Mouse (Mus musculus) CH12.LX (cell line): ENCODE measurements at regions not wholly inside any gene's neighbourhood (a gene's known extent, or its start where the extent isn't known, plus 50 kb on each side); places are given as distances from the start of the nearest gene placed in this dataset.

ENCODE experiments used
- DNase-seq: peaks from one replicate; pipeline ENCODE4 v3.0.0-alpha.2; 2013; ENCODE audit errors: extremely low read depth
- H3K27ac ChIP-seq: 2 replicates; pipeline ENCODE4 v1.5.1; 2012; ENCODE audit warnings: low read depth, mild to moderate bottlenecking, control low read depth, moderate library complexity; ENCODE audit not compliant: insufficient read depth
- H3K27me3 ChIP-seq: replicated peaks from 2 replicates; pipeline ENCODE3; 2012; ENCODE audit warnings: inconsistent platforms
- H3K36me3 ChIP-seq, 2 experiments: replicated peaks in 1 of 2; 2 replicates each; pipeline versions ENCODE3 to v1.6.1; 2012; ENCODE audit warnings: inconsistent platforms in 1 of 2, low read length in 1 of 2, mild to moderate bottlenecking in 1 of 2, mixed read lengths in 1 of 2, moderate library complexity in 1 of 2; ENCODE audit not compliant: control insufficient read depth in 1 of 2, insufficient read depth in 1 of 2
- H3K4me1 ChIP-seq, 2 experiments: 2 replicates each; pipeline ENCODE4 v1.6.1; 2012; ENCODE audit warnings: inconsistent platforms in 1 of 2, moderate library complexity in 1 of 2; ENCODE audit not compliant: insufficient read depth in 2 of 2, control insufficient read depth in 1 of 2
- H3K4me2 ChIP-seq: 2 replicates; pipeline ENCODE4 v1.6.1; 2012; ENCODE audit warnings: low read depth, mild to moderate bottlenecking, control low read depth; ENCODE audit not compliant: poor library complexity, insufficient read depth, severe bottlenecking
- H3K4me3 ChIP-seq, 3 experiments: fragments of 150-350 bp in 1 of 3; sonication (generic) in 1 of 3; replicated peaks in 1 of 3; 2 replicates each; pipeline versions ENCODE3 to v1.5.1; 2011 to 2012; ENCODE audit warnings: low read depth in 2 of 3, low read length in 2 of 3, mild to moderate bottlenecking in 2 of 3, moderate library complexity in 2 of 3, control low read depth in 1 of 3, improper control_type of control experiment in 1 of 3, inconsistent platforms in 1 of 3, mixed read lengths in 1 of 3; ENCODE audit not compliant: poor library complexity in 1 of 3
- H3K79me2 ChIP-seq: replicated peaks from 2 replicates; pipeline ENCODE4 v1.6.1; 2012; ENCODE audit warnings: mild to moderate bottlenecking, moderate library complexity; ENCODE audit not compliant: control insufficient read depth, poor library complexity, insufficient read depth, severe bottlenecking; ENCODE audit errors: extremely low read depth
- H3K9ac ChIP-seq: 2 replicates; pipeline ENCODE4 v1.6.1; 2012; ENCODE audit warnings: low read depth, mild to moderate bottlenecking, control low read depth, moderate library complexity; ENCODE audit not compliant: insufficient read depth
- H3K9me3 ChIP-seq: replicated peaks from 2 replicates; pipeline ENCODE3; 2012; ENCODE audit warnings: low read length, inconsistent platforms, mixed read lengths
- BHLHE40 ChIP-seq: IDR thresholded peaks from 2 replicates; pipeline ENCODE4 v1.6.1; 2011; ENCODE audit warnings: mild to moderate bottlenecking, low read depth, low read length, improper control_type of control experiment
- CHD1 ChIP-seq: IDR thresholded peaks from 2 replicates; pipeline ENCODE4 v1.6.1; 2012; ENCODE audit warnings: low read depth, low read length, improper control_type of control experiment, inconsistent platforms
- E2F4 ChIP-seq: IDR thresholded peaks from 2 replicates; pipeline ENCODE4 v1.6.1; 2011; ENCODE audit warnings: low read depth, low read length, improper control_type of control experiment; ENCODE audit not compliant: insufficient replicate concordance
- ELF1 ChIP-seq: IDR thresholded peaks from 2 replicates; pipeline ENCODE4 v1.6.1; 2014; ENCODE audit warnings: low read depth, mild to moderate bottlenecking, inconsistent platforms, low read length, improper control_type of control experiment
- EP300 ChIP-seq: IDR thresholded peaks from 2 replicates; pipeline ENCODE4 v1.6.1; 2011; ENCODE audit warnings: low read length, improper control_type of control experiment
- GABPA ChIP-seq: IDR thresholded peaks from 2 replicates; pipeline ENCODE4 v1.6.1; 2012; ENCODE audit warnings: low read depth, low read length, improper control_type of control experiment, inconsistent platforms; ENCODE audit not compliant: insufficient replicate concordance
- HCFC1 ChIP-seq: IDR thresholded peaks from 2 replicates; pipeline ENCODE4 v1.6.1; 2012; ENCODE audit warnings: low read depth, mild to moderate bottlenecking, inconsistent platforms, low read length, improper control_type of control experiment
- JUN ChIP-seq: IDR thresholded peaks from 2 replicates; pipeline ENCODE4 v1.6.1; 2011; ENCODE audit warnings: low read depth, mild to moderate bottlenecking, low read length, improper control_type of control experiment, moderate library complexity; ENCODE audit not compliant: insufficient read depth
- JUND ChIP-seq: conservative IDR thresholded peaks from 2 replicates; pipeline ENCODE4 v1.6.1; 2011; ENCODE audit warnings: low read depth, low read length, improper control_type of control experiment
- MAFK ChIP-seq: IDR thresholded peaks from 2 replicates; pipeline ENCODE4 v1.6.1; 2011; ENCODE audit warnings: low read length, improper control_type of control experiment; ENCODE audit not compliant: insufficient replicate concordance
- MAX ChIP-seq: IDR thresholded peaks from 2 replicates; pipeline ENCODE4 v1.6.1; 2011; ENCODE audit warnings: low read length, improper control_type of control experiment
- MEF2A ChIP-seq: IDR thresholded peaks from 2 replicates; pipeline ENCODE4 v1.6.1; 2014; ENCODE audit warnings: low read depth, mild to moderate bottlenecking, inconsistent platforms, low read length, improper control_type of control experiment, borderline replicate concordance
- MYC ChIP-seq: IDR thresholded peaks from 2 replicates; pipeline ENCODE4 v1.6.1; 2011; ENCODE audit warnings: low read depth, mild to moderate bottlenecking, improper control_type of control experiment, low read length
- NRF1 ChIP-seq: IDR thresholded peaks from 2 replicates; pipeline ENCODE4 v1.6.1; 2014; ENCODE audit warnings: low read depth, mild to moderate bottlenecking, inconsistent platforms, low read length, improper control_type of control experiment, moderate library complexity
- POLR2AphosphoS2 ChIP-seq: IDR thresholded peaks from 2 replicates; pipeline ENCODE4 v1.6.1; 2011; ENCODE audit warnings: low read depth, low read length, improper control_type of control experiment
- TCF12 ChIP-seq: IDR thresholded peaks from 2 replicates; pipeline ENCODE4 v1.6.1; 2014; ENCODE audit warnings: low read depth, mild to moderate bottlenecking, inconsistent platforms, low read length, improper control_type of control experiment
- UBTF ChIP-seq: IDR thresholded peaks from 2 replicates; pipeline ENCODE4 v1.6.1; 2012; ENCODE audit warnings: low read depth, mild to moderate bottlenecking, inconsistent platforms, low read length, improper control_type of control experiment, moderate library complexity
- USF1 ChIP-seq: IDR thresholded peaks from 2 replicates; pipeline ENCODE4 v1.6.1; 2014; ENCODE audit warnings: low read depth, mild to moderate bottlenecking, inconsistent platforms, low read length, improper control_type of control experiment
- ZKSCAN1 ChIP-seq: IDR thresholded peaks from 2 replicates; pipeline ENCODE4 v1.6.1; 2012; ENCODE audit warnings: low read depth, inconsistent platforms, low read length, improper control_type of control experiment, borderline replicate concordance
- dilution Hi-C: fragments of 300-500 bp; cut with MboI; formaldehyde crosslinking; loops from 2 replicates; pipeline ENCODE4 v1.14.3; 2020; ENCODE audit warnings: low sequenced_read_pairs; ENCODE audit not compliant: extremely low pct_unique_long_range_greater_than_20kb, extremely low pct_ligation_motif_present
- in situ Hi-C: fragments of 300-500 bp; cut with MboI; formaldehyde crosslinking; loops from 3 replicates; pipeline ENCODE4 v1.14.3; 2019; ENCODE audit warnings: low sequenced_read_pairs, low pct_ligation_motif_present, low pct_unique_long_range_greater_than_20kb, mixed read lengths

- Histone ChIP-seq H3K36me3 (no peaks in the 10 kb centered on the region), H3K4me3 (no peak overlapping the region), H3K27me3 (no peaks in the 10 kb centered on the region), H3K9me3 (no peaks in the 10 kb centered on the region), H3K27ac (no peak overlapping the region), H3K4me2 (no peak overlapping the region), H3K9ac (no peak overlapping the region), H3K79me2 (no peaks in the 10 kb centered on the region), H3K4me1 (no peaks in the 10 kb centered on the region)
- in situ Hi-C loops: no loop called here
- TF ChIP-seq MAX (no peak), ZKSCAN1 (no peak), BHLHE40 (no peak), TCF12 (no peak), MAFK (no peak), GABPA (no peak), MEF2A (no peak), ELF1 (no peak), E2F4 (no peak), EP300 (no peak), JUN (no peak), USF1 (no peak), JUND (no peak)
- dilution Hi-C loops: no loop called here
- no peak for DNase-seq
Observed at GRCm38 (mm10) chr10:56546824-56547223, 169.7 kb downstream of the Gja1 start.

DNA sequence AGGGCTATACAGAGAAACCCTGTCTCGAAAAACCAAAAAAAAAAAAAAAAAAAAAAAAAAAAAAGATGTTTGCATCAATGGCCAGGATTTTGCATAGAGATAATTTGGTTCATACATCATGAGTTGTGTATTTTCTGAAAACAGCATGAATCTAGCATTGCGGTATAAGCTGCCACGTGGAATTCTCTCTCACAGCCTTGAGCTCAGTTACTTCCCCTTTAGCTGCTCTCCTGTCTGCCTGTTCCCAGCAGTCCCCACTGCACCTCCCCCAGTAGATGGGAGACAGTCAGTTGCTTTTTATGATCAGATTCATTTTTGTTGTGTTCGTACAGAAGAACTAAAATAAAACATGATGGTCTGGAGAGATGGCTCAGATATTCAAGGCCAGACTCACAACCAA is 170.7 kb downstream of the Gja1 start:
- H3K27me3 ChIP-seq: no peaks in the 10 kb centered on the region
- in situ Hi-C loops (no loop called here), dilution Hi-C loops (no loop called here)
- H3K4me3 ChIP-seq: no peak overlapping the region
- no peak for TF ChIP-seq NRF1
- no peak for TF ChIP-seq MYC
- TF ChIP-seq USF1: no peak
- no peak for TF ChIP-seq HCFC1
- no peak for TF ChIP-seq POLR2AphosphoS2
- no peak for TF ChIP-seq UBTF
- no peak for TF ChIP-seq CHD1
- no peak for TF ChIP-seq GABPA
- H3K27ac ChIP-seq: no peak overlapping the region
- H3K36me3 ChIP-seq: no peaks in the 10 kb centered on the region
- H3K9me3 ChIP-seq: no peaks in the 10 kb centered on the region
- H3K9ac ChIP-seq: no peak overlapping the region
- H3K4me1 ChIP-seq: no peaks in the 10 kb centered on the region
- DNase-seq: peak; percentile 2
- H3K4me2 ChIP-seq: no peak overlapping the region
- H3K79me2 ChIP-seq: no peaks in the 10 kb centered on the region
